In the genomic region with DNA sequence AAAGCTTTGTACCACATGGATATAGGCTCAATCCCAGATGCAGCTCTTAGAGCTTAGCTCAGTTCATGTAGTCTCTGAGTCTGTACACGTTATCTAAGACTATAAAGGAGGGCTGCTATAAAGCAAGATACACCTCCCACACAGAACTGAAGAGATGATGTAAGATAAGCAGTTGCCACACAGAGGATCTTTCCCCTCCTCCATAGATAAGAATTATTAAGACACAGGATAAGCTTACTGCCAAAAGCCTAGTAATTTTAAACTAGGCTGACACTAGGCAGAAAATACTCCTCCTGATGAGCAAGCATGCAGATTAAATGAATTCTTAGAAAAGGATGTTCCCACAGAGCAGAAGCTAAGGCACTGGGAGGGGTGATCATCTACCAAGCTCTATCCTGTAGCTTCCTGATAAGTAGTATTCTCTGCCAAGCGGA, we compare ENCODE assay signal across 18 mouse cellular contexts. TPM values are rescaled to one million over a fixed set of nuclear protein-coding genes. Genes with fewer than 3 reads are reported as not detected.
A peak's percentile ranks its signal among the peaks of the same experiment; 100 is the strongest.
DNase-seq lines count a peak whose midpoint lies in the region; ATAC-seq and TF ChIP-seq lines count a peak whose summit lies in the region.
"Had no signal": no experiment of that assay in that cellular context is flagged by ENCODE, and none has a peak within 500 bp of the region (broad histone marks: within the 10 kb centered on the region; RNA-seq: fewer than 3 reads in every experiment).

No protein-coding gene starts in this region.

- TF ChIP-seq POLR2A in MEL (IDR thresholded peaks at IDR 0.05; ENCODE audit: control insufficient read depth in 1 of 2, insufficient read depth in 1 of 2, low read depth in 1 of 2, low read length in 2 of 2, poor library complexity in 1 of 2): no peak

- H3K4me1 ChIP-seq in MEL (ENCODE audit: control insufficient read depth in 1 of 2, insufficient read depth in 2 of 2, low read length in 2 of 2): peaks cover 21 to 27% of the 10 kb centered on the region in 2 experiments
- H3K4me1 ChIP-seq in intestine, embryonic 16.5 days (ENCODE audit: control insufficient read depth, insufficient read depth, low read length): peaks cover 2% of the 10 kb centered on the region; the same call in 1 of the 2 replicates
- peaks cover 4% of the 10 kb centered on the region for H3K4me1 ChIP-seq in liver, postnatal 0 days (ENCODE audit: insufficient read depth)
- H3K4me1 ChIP-seq in hindbrain, embryonic 10.5 days (replicated peaks): peaks cover 17% of the 10 kb centered on the region
- H3K4me1 ChIP-seq: hindbrain, embryonic 13.5 days had no signal

- TF ChIP-seq CTCF in MEL (IDR thresholded peaks at IDR 0.05 in 2 of 3, conservative IDR thresholded peaks at IDR 0.05 in 1 of 3; ENCODE audit: control insufficient read depth in 1 of 3, insufficient read depth in 1 of 3, low read depth in 2 of 3, low read length in 3 of 3, poor library complexity in 1 of 3, severe bottlenecking in 1 of 3): no peak
- no peak for TF ChIP-seq CTCF in liver, postnatal 0 days (IDR thresholded peaks at IDR 0.05; ENCODE audit: low read depth)

- no peak for DNase-seq in frontal cortex, adult 2 months (ENCODE audit: extremely low spot score in 1 of 2, low spot score in 1 of 2)
- peak; percentile 77 for DNase-seq in MEL (ENCODE audit: low read depth, low spot score)
- no peak for DNase-seq in liver, postnatal 0 days
- DNase-seq in left cerebral cortex, postnatal 4 days: no peak
- DNase-seq in T-cell, adult 2 months (ENCODE audit: low spot score): no peak
- DNase-seq in hindbrain, embryonic 10.5 days (ENCODE audit: low spot score): no peak
- DNase-seq: adrenal gland, postnatal 10 days; cerebellum, adult 9-11 months; heart, adult 2 months; kidney, adult 11 months; kidney, postnatal 4 days; right cerebral cortex, postnatal 4 days; thymus, adult 2 months had no signal

- peak; percentile 84 to 87 for TF ChIP-seq EP300 in MEL (IDR thresholded peaks at IDR 0.05; ENCODE audit: low read depth in 1 of 2, low read length in 2 of 2)
- TF ChIP-seq EP300 in liver, postnatal 0 days (IDR thresholded peaks at IDR 0.05; ENCODE audit: low read depth): no peak

- peak overlapping the region; percentile 51 for H3K27ac ChIP-seq in MEL (ENCODE audit: control insufficient read depth, low read depth, low read length)
- H3K27ac ChIP-seq in intestine, embryonic 16.5 days (ENCODE audit: low read length): no peak overlapping the region
- no peak overlapping the region for H3K27ac ChIP-seq in liver, postnatal 0 days (ENCODE audit: low read depth)
- no peak overlapping the region for H3K27ac ChIP-seq in hindbrain, embryonic 10.5 days
- H3K27ac ChIP-seq: heart, adult 2 months; hindbrain, embryonic 13.5 days; lung, embryonic 15.5 days; midbrain, embryonic 10.5 days had no signal

- intact Hi-C loops in left cerebral cortex, postnatal 4 days (cut with DNase I): loop anchor here (5.0 to 10.0 kb wide), 3 partner anchors 275 to 423 kb away; no protein-coding TSS in a partner anchor

- no peak overlapping the region for H3K4me2 ChIP-seq in intestine, embryonic 16.5 days (ENCODE audit: low read depth, low read length)
- 0 out of 2 replicates have a peak overlapping the region, but pooled peaks have one; percentile 14 for H3K4me2 ChIP-seq in liver, postnatal 0 days (ENCODE audit: low read depth, low read length)
- H3K4me2 ChIP-seq: hindbrain, embryonic 13.5 days; lung, embryonic 15.5 days had no signal

- no peaks in the 10 kb centered on the region for H3K27me3 ChIP-seq in MEL (ENCODE audit: control insufficient read depth in 1 of 2, insufficient read depth in 2 of 2, low read length in 2 of 2)
- no peaks in the 10 kb centered on the region for H3K27me3 ChIP-seq in intestine, embryonic 16.5 days (replicated peaks; ENCODE audit: control insufficient read depth, insufficient read depth, low read length)
- H3K27me3 ChIP-seq in liver, postnatal 0 days (ENCODE audit: insufficient read depth, low read length): no peaks in the 10 kb centered on the region
- no peaks in the 10 kb centered on the region for H3K27me3 ChIP-seq in hindbrain, embryonic 10.5 days (ENCODE audit: insufficient read depth, poor library complexity, severe bottlenecking)
- H3K27me3 ChIP-seq: hindbrain, embryonic 13.5 days; lung, embryonic 15.5 days had no signal

- WGBS in intestine, embryonic 16.5 days: 61% methylated on average over 2 of the region's 2 CpGs
- WGBS in liver, postnatal 0 days (ENCODE audit: insufficient replicate concordance): 56% methylated on average over 2 of the region's 2 CpGs
- 90% methylated on average over 2 of the region's 2 CpGs for WGBS in hindbrain, embryonic 10.5 days

- no peak overlapping the region for H3K9ac ChIP-seq in MEL (ENCODE audit: control insufficient read depth, low read depth, low read length, poor library complexity, severe bottlenecking)
- H3K9ac ChIP-seq in intestine, embryonic 16.5 days (ENCODE audit: low read depth, low read length): no peak overlapping the region
- H3K9ac ChIP-seq in liver, postnatal 0 days (replicated peaks): no peak overlapping the region
- H3K9ac ChIP-seq: hindbrain, embryonic 13.5 days; lung, embryonic 15.5 days had no signal

- H3K4me3 ChIP-seq in MEL (ENCODE audit: control insufficient read depth in 1 of 2, insufficient read depth in 1 of 2, low read depth in 2 of 2, low read length in 2 of 2): no peak overlapping the region
- H3K4me3 ChIP-seq in intestine, embryonic 16.5 days (ENCODE audit: low read length): no peak overlapping the region
- H3K4me3 ChIP-seq in liver, postnatal 0 days (ENCODE audit: low read depth, low read length): no peak overlapping the region
- no peak overlapping the region for H3K4me3 ChIP-seq in hindbrain, embryonic 10.5 days
- H3K4me3 ChIP-seq: heart, adult 2 months; hindbrain, embryonic 13.5 days; lung, embryonic 15.5 days; midbrain, embryonic 10.5 days had no signal

- no peaks in the 10 kb centered on the region for H3K9me3 ChIP-seq in MEL (replicated peaks; ENCODE audit: insufficient read depth, low read length)
- H3K9me3 ChIP-seq in intestine, embryonic 16.5 days (ENCODE audit: control insufficient read depth, low read length): no peaks in the 10 kb centered on the region
- H3K9me3 ChIP-seq in liver, postnatal 0 days (ENCODE audit: low read length): no peaks in the 10 kb centered on the region
- H3K9me3 ChIP-seq in hindbrain, embryonic 10.5 days: no peaks in the 10 kb centered on the region
- H3K9me3 ChIP-seq: hindbrain, embryonic 13.5 days; lung, embryonic 15.5 days; midbrain, embryonic 10.5 days had no signal

- TF ChIP-seq RAD21 in MEL (IDR thresholded peaks at IDR 0.05; ENCODE audit: low read depth, low read length): peak; percentile 1

- no peaks in the 10 kb centered on the region for H3K79me2 ChIP-seq in MEL (ENCODE audit: control insufficient read depth, insufficient read depth, low read length, poor library complexity)

- ATAC-seq in frontal cortex, adult (ENCODE audit: low TSS enrichment): peak; percentile 56
- peak; percentile 68 for ATAC-seq in intestine, embryonic 16.5 days
- peak; percentile 49; the same call in 1 of the 2 replicates for ATAC-seq in liver, postnatal 0 days

- H3K36me3 ChIP-seq in MEL (ENCODE audit: control insufficient read depth in 1 of 2, insufficient read depth in 2 of 2, low read length in 2 of 2): peaks cover 0 to 45% of the 10 kb centered on the region in 2 experiments; a peak in 2 of 4 replicates
- H3K36me3 ChIP-seq in intestine, embryonic 16.5 days (ENCODE audit: control insufficient read depth, insufficient read depth, low read length): no peaks in the 10 kb centered on the region
- peaks cover 9% of the 10 kb centered on the region for H3K36me3 ChIP-seq in liver, postnatal 0 days (replicated peaks; ENCODE audit: insufficient read depth, low read length)
- H3K36me3 ChIP-seq in hindbrain, embryonic 10.5 days: peaks cover 8% of the 10 kb centered on the region; the same call in 1 of the 2 replicates
- H3K36me3 ChIP-seq: hindbrain, embryonic 13.5 days; lung, embryonic 15.5 days had no signal

TF ChIP-seq in MEL, 35 proteins besides CTCF, POLR2A, EP300 and RAD21 (continues in another document):
- TF ChIP-seq ZMIZ1 (IDR thresholded peaks at IDR 0.05; ENCODE audit: low read depth, low read length) (no peak), MAFK (IDR thresholded peaks at IDR 0.05; ENCODE audit: borderline replicate concordance, low read depth, low read length) (peak; percentile 43; the same call in 1 of the 2 replicates), CHD1 (IDR thresholded peaks at IDR 0.05; ENCODE audit: low read depth, low read length) (no peak), RCOR1 (IDR thresholded peaks at IDR 0.05; ENCODE audit: low read depth, low read length) (peak; percentile 59), HCFC1 (IDR thresholded peaks at IDR 0.05; ENCODE audit: low read depth, low read length) (no peak), TCF12 (IDR thresholded peaks at IDR 0.05; ENCODE audit: low read depth, low read length) (peak; percentile 82), ETS1 (IDR thresholded peaks at IDR 0.05; ENCODE audit: low read depth, low read length) (peak; percentile 90), SIN3A (IDR thresholded peaks at IDR 0.05; ENCODE audit: low read length) (peak; percentile 49; the same call in 1 of the 2 replicates), MYC (IDR thresholded peaks at IDR 0.05; ENCODE audit: low read depth, low read length) (peak; percentile 50; the same call in 1 of the 2 replicates), GATA1 (IDR thresholded peaks at IDR 0.05; ENCODE audit: low read depth, low read length) (peak; percentile 94), TAL1 (IDR thresholded peaks at IDR 0.05; ENCODE audit: low read length) (peak; percentile 41; the same call in 1 of the 2 replicates)

RNA-seq across cellular contexts. Expression of gene Pdhx, which starts 55.9 kb away (rescaled TPM):
- polyA plus RNA-seq in frontal cortex, adult 2 months (2012; rRNA removed): 47.4 and 52.3 TPM in 2 replicates
- total RNA-seq in MEL (2012; rRNA removed): 48.4 and 50.0 TPM in 2 replicates
- polyA plus RNA-seq in MEL (2012; ENCODE audit: insufficient read depth in 1 of 2, insufficient read length in 2 of 2, low read depth in 1 of 2, low replicate concordance in 2 of 2, missing spikeins in 1 of 2): 10 to 100 TPM in 1 of 2 experiments, not detected in 1; 73.3 TPM
- 34.6 and 37.7 TPM in 2 replicates for polyA plus RNA-seq in intestine, embryonic 16.5 days (2015; fragmentation: Nextera tagmentation; extraction: Ambion mirVana)
- polyA plus RNA-seq in liver, postnatal 0 days (2015; fragmentation: Nextera tagmentation; extraction: Ambion mirVana): 17.4 and 18.1 TPM in 2 replicates
- total RNA-seq in left cerebral cortex, postnatal 4 days (2021): 10 to 100 TPM; 55.4 to 56.6 TPM
- polyA plus RNA-seq in hindbrain, embryonic 10.5 days (2016; fragmentation: Nextera tagmentation; extraction: Ambion mirVana): 40.3 and 45.2 TPM in 2 replicates

RNA-seq across cellular contexts. Expression of gene Apip, which starts 56.1 kb away (rescaled TPM):
- polyA plus RNA-seq in frontal cortex, adult 2 months (2012; rRNA removed): 26.9 and 31.7 TPM in 2 replicates
- 31.4 and 34.6 TPM in 2 replicates for total RNA-seq in MEL (2012; rRNA removed)
- 10 to 100 TPM in 1 of 2 experiments, not detected in 1; 39.7 TPM for polyA plus RNA-seq in MEL (2012; ENCODE audit: insufficient read depth in 1 of 2, insufficient read length in 2 of 2, low read depth in 1 of 2, low replicate concordance in 2 of 2, missing spikeins in 1 of 2)
- polyA plus RNA-seq in intestine, embryonic 16.5 days (2015; fragmentation: Nextera tagmentation; extraction: Ambion mirVana): 50.0 and 51.0 TPM in 2 replicates
- 28.0 and 28.2 TPM in 2 replicates for polyA plus RNA-seq in liver, postnatal 0 days (2015; fragmentation: Nextera tagmentation; extraction: Ambion mirVana)
- total RNA-seq in left cerebral cortex, postnatal 4 days (2021): 10 to 100 TPM; 28.4 to 29.9 TPM
- polyA plus RNA-seq in hindbrain, embryonic 10.5 days (2016; fragmentation: Nextera tagmentation; extraction: Ambion mirVana): 60.7 and 63.9 TPM in 2 replicates
